Mouse (Mus musculus): ENCODE data around the gene Nlrc5.

Gene Nlrc5

GRCm38 (mm10) chr8:94471281-94471680 lies 37.1 kb downstream of the Nlrc5 start:
- DNase-seq, result no peak

- no peak for DNase-seq
These were observed 38.6 kb downstream of the Nlrc5 start for GRCm38 (mm10) chr8:94472741-94473140.

GRCm38 (mm10) chr8:94473431-94473830 lies 39.3 kb downstream of the Nlrc5 start:
- DNase-seq, result no peak

- DNase-seq, result no peak
These were observed 41.6 kb downstream of the Nlrc5 start for GRCm38 (mm10) chr8:94475786-94476185.

GRCm38 (mm10) chr8:94476846-94477245 lies 42.7 kb downstream of the Nlrc5 start:
- DNase-seq, result no peak

- no peak for DNase-seq
These were observed 47.9 kb downstream of the Nlrc5 start for GRCm38 (mm10) chr8:94482051-94482450.

GRCm38 (mm10) chr8:94485288-94485687 lies 51.1 kb downstream of the Nlrc5 start:
- DNase-seq, result no peak

GRCm38 (mm10) chr8:94485882-94486281 lies 51.7 kb downstream of the Nlrc5 start:
- DNase-seq, result peak in 1 of 2 experiments; percentile 52

- DNase-seq, result no peak
These were observed 53.9 kb downstream of the Nlrc5 start for GRCm38 (mm10) chr8:94488016-94488415.

GRCm38 (mm10) chr8:94489809-94490483 lies 55.8 kb downstream of the Nlrc5 start:
- no peak for DNase-seq

- peak; percentile 55 to 73 for DNase-seq
These were observed 58.0 kb downstream of the Nlrc5 start for GRCm38 (mm10) chr8:94492021-94492681.

GRCm38 (mm10) chr8:94493240-94493639 lies 59.1 kb downstream of the Nlrc5 start:
- DNase-seq, result no peak

- DNase-seq, result no peak
These were observed 81.5 kb downstream of the Nlrc5 start for GRCm38 (mm10) chr8:94515430-94516208.

- no peak for DNase-seq
These were observed 82.0 kb downstream of the Nlrc5 start for GRCm38 (mm10) chr8:94516209-94516593.

- DNase-seq, result no peak
These were observed 82.6 kb downstream of the Nlrc5 start for GRCm38 (mm10) chr8:94516766-94517165.

- no peak for DNase-seq
These were observed 84.2 kb downstream of the Nlrc5 start for GRCm38 (mm10) chr8:94518331-94518730.

GRCm38 (mm10) chr8:94519021-94519420 lies 84.9 kb downstream of the Nlrc5 start:
- DNase-seq, result no peak

- DNase-seq, result no peak
These were observed 87.3 kb downstream of the Nlrc5 start for GRCm38 (mm10) chr8:94521481-94521880.

- no peak for DNase-seq
These were observed 88.3 kb downstream of the Nlrc5 start for GRCm38 (mm10) chr8:94522482-94522881.

- no peak for DNase-seq
These were observed 90.4 kb downstream of the Nlrc5 start for GRCm38 (mm10) chr8:94524554-94524953.

- no peak for DNase-seq
These were observed 93.0 kb downstream of the Nlrc5 start for GRCm38 (mm10) chr8:94527178-94527577.

- peak in 1 of 2 experiments; percentile 28 for DNase-seq
These were observed 94.1 kb downstream of the Nlrc5 start for GRCm38 (mm10) chr8:94528245-94528644.

GRCm38 (mm10) chr8:94529875-94530274 lies 95.7 kb downstream of the Nlrc5 start:
- DNase-seq, result no peak

GRCm38 (mm10) chr8:94530643-94531042 lies 96.5 kb downstream of the Nlrc5 start:
- DNase-seq, result no peak

All from spleen, adult 18-20 months (tissue).